Mouse (Mus musculus): Measurements from ENCODE around the gene Tlx1.

DNA sequence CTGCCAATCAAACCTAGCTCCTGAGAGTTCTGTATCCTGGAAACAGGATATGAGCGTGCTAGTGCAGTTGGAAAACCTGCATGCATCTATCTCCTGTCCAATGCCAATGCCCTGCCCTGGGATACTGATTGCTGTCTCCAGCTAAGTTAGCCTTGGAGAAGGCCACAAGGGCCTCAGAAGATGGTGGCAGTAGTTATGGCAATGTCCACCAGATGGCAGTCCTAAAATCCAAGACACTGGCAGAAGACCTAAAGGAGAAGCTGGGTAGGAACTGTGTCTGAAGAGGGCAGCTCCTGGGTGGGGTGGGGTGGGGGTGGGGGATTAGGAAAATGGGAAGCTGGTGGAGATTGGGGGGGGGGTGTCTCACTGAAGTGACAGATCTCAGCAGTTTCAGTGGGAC, 33.7 kb upstream of the Tlx1 start:
- TF ChIP-seq MAX (IDR thresholded peaks at IDR 0.05) (no peak), CTCF (IDR thresholded peaks at IDR 0.05; ENCODE audit: control insufficient read depth, insufficient read depth, insufficient read length) (peak; percentile 3)

Measured in C2C12 (cell line).